Mouse (Mus musculus) embryonic facial prominence, embryonic 12.5 days (tissue): ENCODE results near the gene Hpcal1. TPM values are rescaled to one million over a fixed set of nuclear protein-coding genes. Genes with fewer than 3 reads are reported as not detected.
A peak's percentile ranks its signal among the peaks of the same experiment; 100 is the strongest.

Experiments used
- ATAC-seq: fragments of 200-750 bp; cut with Nextera tagmentation; 2 replicates; pipeline ENCODE4 v1.8.0; 2017; ENCODE audit not compliant: insufficient number of reproducible peaks, insufficient read depth, low FRiP score, low TSS enrichment
- H3K27ac ChIP-seq: fragments of 300-500 bp; sonication (generic); 2 replicates; pipeline ENCODE4 v1.5.1; 2016; ENCODE audit warnings: mild to moderate bottlenecking
- H3K27me3 ChIP-seq: fragments of 300-500 bp; sonication (generic); 2 replicates; pipeline ENCODE4 v1.6.1; 2016; ENCODE audit warnings: mild to moderate bottlenecking, moderate library complexity
- H3K36me3 ChIP-seq: fragments of 300-500 bp; sonication (generic); 2 replicates; pipeline ENCODE4 v1.6.1; 2016; ENCODE audit warnings: mild to moderate bottlenecking
- H3K4me1 ChIP-seq: fragments of 300-500 bp; sonication (generic); 2 replicates; pipeline ENCODE4 v1.6.1; 2016
- H3K4me2 ChIP-seq: fragments of 300-500 bp; sonication (generic); replicated peaks from 2 replicates; pipeline ENCODE4 v1.6.1; 2016; ENCODE audit warnings: mild to moderate bottlenecking, moderate library complexity
- H3K4me3 ChIP-seq: fragments of 300-500 bp; sonication (generic); 2 replicates; pipeline ENCODE4 v1.5.1; 2016; ENCODE audit warnings: mild to moderate bottlenecking
- H3K9ac ChIP-seq: fragments of 300-500 bp; sonication (generic); 2 replicates; pipeline ENCODE4 v1.6.1; 2016; ENCODE audit warnings: mild to moderate bottlenecking, moderate library complexity
- H3K9me3 ChIP-seq: fragments of 300-500 bp; sonication (generic); 2 replicates; pipeline ENCODE4 v1.6.1; 2016; ENCODE audit warnings: mild to moderate bottlenecking, moderate library complexity
- WGBS: fragments of 180-500 bp; shearing (Covaris S2); methylation state at CpG from one replicate; pipeline ENCODE4 v1.1.7; 2016; 5-methylcytosine and 5-hydroxymethylcytosine counted together
- polyA plus RNA-seq: library from polyadenylated mRNA; unstranded; fragments of >200 nt; fragmentation: Nextera tagmentation; extraction: Ambion mirVana; gene quantifications from 2 replicates; pipeline ENCODE4 v1.2.1, GENCODE M21; 2016

Hpcal1 gene
- polyA plus RNA-seq, 1 experiment from 2014 or later, result 39.5 TPM

- H3K4me2 ChIP-seq, result no peak overlapping the region
- H3K27me3 ChIP-seq, result no peaks in the 10 kb centered on the region
- H3K27ac ChIP-seq, result peak overlapping the region; percentile 63
- WGBS, result 24% methylated on average over 6 of the region's 6 CpGs
- no peak overlapping the region for H3K4me3 ChIP-seq
- no peak overlapping the region for H3K9ac ChIP-seq
- no peak for ATAC-seq
- no peaks in the 10 kb centered on the region for H3K36me3 ChIP-seq
- peaks cover 26% of the 10 kb centered on the region for H3K4me1 ChIP-seq
- no peaks in the 10 kb centered on the region for H3K9me3 ChIP-seq
These were observed 42.7 kb downstream of the Hpcal1 start for GRCm38 (mm10) chr12:17733114-17733904.

DNA sequence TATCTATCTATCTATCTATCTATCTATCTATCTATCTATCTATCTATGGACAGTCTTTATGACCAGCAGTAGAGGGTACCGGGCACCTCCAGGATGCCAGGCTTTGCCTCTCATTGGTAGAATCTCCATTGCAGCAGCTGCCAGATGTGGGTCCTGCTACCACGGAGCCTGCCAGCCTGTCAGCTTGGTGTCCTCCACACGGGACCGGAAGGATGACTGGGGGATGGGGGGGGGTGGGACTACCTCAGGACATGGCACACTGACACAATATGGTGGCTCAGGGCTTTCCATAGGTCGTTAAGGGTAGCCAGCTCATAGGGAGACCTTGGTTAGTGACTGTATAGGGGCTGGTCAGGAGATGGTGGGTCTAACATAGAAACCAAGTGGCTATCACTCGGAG, 45.7 kb downstream of the Hpcal1 start:
- H3K4me2 ChIP-seq, result no peak overlapping the region
- ATAC-seq, result no peak
- no peaks in the 10 kb centered on the region for H3K36me3 ChIP-seq
- no peak overlapping the region for H3K4me3 ChIP-seq
- no peaks in the 10 kb centered on the region for H3K27me3 ChIP-seq
- no peak overlapping the region for H3K27ac ChIP-seq
- peaks cover 27% of the 10 kb centered on the region for H3K4me1 ChIP-seq
- 87% methylated on average over 6 of the region's 6 CpGs for WGBS
- H3K9ac ChIP-seq, result no peak overlapping the region
- H3K9me3 ChIP-seq, result no peaks in the 10 kb centered on the region

DNA sequence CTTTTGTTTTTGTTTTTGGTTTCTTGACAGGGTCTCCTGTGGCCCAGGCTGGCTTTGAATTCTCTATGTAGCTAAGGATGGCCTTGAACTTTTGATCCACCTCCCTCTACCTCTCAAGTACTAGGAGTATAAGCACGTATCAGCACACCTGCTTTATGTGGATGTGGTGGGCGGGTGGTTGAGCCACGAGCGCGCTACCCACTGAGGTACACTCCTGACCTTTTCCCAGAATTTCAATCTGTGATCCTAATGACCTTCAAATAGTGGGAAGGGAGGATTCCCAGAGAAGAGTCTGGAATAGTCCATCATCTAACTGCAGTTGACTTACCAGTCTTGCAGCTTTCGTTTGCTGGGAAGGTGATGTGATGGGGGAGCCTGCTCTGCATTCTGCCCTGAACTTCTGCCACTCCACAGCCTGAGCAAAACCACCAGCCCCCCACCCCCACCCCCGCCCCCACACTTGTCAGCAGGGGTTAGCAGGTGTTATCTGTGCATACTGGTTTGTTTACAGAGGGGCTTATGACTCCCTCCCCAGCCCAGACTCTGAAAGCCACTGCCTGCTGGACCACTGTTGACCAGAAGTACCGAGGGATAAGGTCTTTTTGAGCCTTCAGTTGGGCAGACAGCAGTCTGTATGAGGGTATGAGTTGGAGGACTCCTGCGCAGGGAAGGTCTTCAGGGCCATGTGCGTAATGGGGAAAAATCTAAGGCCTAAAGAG, 46.4 kb downstream of the Hpcal1 start:
- Histone ChIP-seq H3K27ac (no peak overlapping the region), H3K9ac (no peak overlapping the region), H3K4me1 (peaks cover 31% of the 10 kb centered on the region), H3K4me3 (no peak overlapping the region), H3K4me2 (no peak overlapping the region), H3K9me3 (no peaks in the 10 kb centered on the region), H3K36me3 (no peaks in the 10 kb centered on the region), H3K27me3 (no peaks in the 10 kb centered on the region)
- no peak for ATAC-seq
- WGBS, result 76% methylated on average over 10 of the region's 10 CpGs

DNA sequence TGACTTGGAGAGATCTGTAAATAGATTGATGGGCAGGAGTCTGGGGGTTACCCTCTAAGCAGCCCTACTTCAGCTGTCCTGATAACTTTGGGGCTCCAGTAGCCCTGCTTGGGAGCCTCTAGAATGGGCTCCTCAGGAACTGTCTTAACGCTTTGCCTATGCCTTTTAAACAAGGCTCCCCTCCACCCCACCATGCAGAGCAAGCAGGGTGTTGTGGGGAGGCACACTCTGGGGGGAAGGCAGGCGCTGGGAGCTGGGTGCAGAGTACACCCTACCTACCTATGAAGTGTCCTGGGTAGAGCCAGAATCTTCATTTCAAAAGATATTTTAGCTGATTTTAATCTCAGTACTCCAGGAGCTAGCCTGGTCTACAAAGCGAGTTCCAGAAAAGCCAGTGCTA, 47.2 kb downstream of the Hpcal1 start:
- Histone ChIP-seq H3K27me3 (no peaks in the 10 kb centered on the region), H3K9me3 (no peaks in the 10 kb centered on the region), H3K4me3 (no peak overlapping the region), H3K9ac (no peak overlapping the region), H3K4me2 (no peak overlapping the region), H3K36me3 (no peaks in the 10 kb centered on the region), H3K4me1 (peaks cover 28% of the 10 kb centered on the region), H3K27ac (no peak overlapping the region)
- ATAC-seq, result no peak
- WGBS, result 89% methylated on average over 3 of the region's 3 CpGs

DNA sequence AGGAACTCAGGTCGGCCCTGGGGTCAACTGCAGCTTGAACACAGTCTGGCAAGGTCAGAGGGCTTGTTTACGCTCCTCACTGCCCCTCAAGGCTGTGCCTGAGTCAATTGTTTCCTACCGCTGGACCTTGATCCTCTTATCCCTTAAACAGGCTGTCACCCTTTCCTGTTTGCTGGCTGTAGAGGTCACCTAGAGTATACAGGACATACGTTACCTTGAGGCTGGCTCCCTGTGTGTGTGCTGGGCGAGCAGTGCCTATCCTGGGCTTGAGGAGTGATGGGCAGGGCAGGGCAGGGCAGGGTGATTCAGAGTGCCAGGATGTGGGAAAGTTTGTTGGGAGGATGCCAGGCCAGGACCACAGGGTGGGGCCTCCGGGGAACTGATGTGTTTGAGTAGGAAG, 47.8 kb downstream of the Hpcal1 start:
- H3K4me2 ChIP-seq, result no peak overlapping the region
- 45% methylated on average over 6 of the region's 6 CpGs for WGBS
- H3K9ac ChIP-seq, result no peak overlapping the region
- no peak overlapping the region for H3K4me3 ChIP-seq
- no peaks in the 10 kb centered on the region for H3K36me3 ChIP-seq
- H3K4me1 ChIP-seq, result peaks cover 21% of the 10 kb centered on the region
- ATAC-seq, result 0 out of 2 replicates have a peak, but pooled peaks have one; percentile 25
- no peaks in the 10 kb centered on the region for H3K27me3 ChIP-seq
- no peak overlapping the region for H3K27ac ChIP-seq
- no peaks in the 10 kb centered on the region for H3K9me3 ChIP-seq

GRCm38 (mm10) chr12:17740226-17740625, 49.6 kb downstream of the Hpcal1 start:
- Histone ChIP-seq H3K4me3 (no peak overlapping the region), H3K36me3 (no peaks in the 10 kb centered on the region), H3K27ac (no peak overlapping the region), H3K27me3 (no peaks in the 10 kb centered on the region), H3K9me3 (no peaks in the 10 kb centered on the region), H3K4me1 (peaks cover 12% of the 10 kb centered on the region; the same call in 1 of the 2 replicates), H3K9ac (no peak overlapping the region), H3K4me2 (no peak overlapping the region)
- no peak for ATAC-seq
- 84% methylated on average over 1 of the region's 1 CpGs for WGBS

DNA sequence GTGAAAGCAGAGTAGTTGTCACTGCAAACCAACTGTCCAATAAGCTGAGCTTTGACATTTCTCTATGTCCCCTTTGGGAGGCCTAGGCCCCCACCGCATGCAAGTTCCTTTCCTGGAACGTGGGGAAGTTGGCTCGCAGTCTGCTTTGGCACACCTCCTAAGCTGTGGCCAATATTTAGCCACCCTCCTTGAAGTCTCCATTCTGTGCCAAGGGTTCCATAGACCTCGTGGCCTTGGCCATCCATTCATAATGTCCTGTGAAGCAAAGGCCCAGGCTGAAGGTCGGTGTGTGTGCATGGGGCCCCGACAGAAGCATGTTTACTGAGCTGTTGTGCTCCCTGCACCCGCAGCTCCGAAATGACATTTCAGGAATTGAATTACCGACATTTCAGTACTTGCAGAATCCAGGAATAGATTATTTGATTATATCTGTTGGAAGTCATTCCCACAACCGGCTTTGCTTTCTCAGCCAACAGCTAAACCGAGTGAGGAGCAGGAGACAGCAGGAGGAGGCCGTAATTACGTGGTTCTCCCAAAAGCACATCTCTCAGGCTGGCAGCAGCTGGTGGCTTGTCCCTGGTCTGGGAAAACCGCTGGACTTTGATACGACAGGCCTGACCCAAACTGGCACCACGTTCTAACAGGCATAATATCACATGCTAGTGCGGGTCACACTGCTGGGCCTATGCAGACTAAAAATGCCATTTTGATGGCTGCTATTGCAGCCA, 51.1 kb downstream of the Hpcal1 start:
- no peaks in the 10 kb centered on the region for H3K36me3 ChIP-seq
- no peak overlapping the region for H3K4me2 ChIP-seq
- ATAC-seq, result no peak
- H3K4me1 ChIP-seq, result peaks cover 22% of the 10 kb centered on the region
- no peaks in the 10 kb centered on the region for H3K9me3 ChIP-seq
- H3K4me3 ChIP-seq, result no peak overlapping the region
- WGBS, result 75% methylated on average over 17 of the region's 17 CpGs
- H3K27ac ChIP-seq, result no peak overlapping the region
- no peak overlapping the region for H3K9ac ChIP-seq
- no peaks in the 10 kb centered on the region for H3K27me3 ChIP-seq

GRCm38 (mm10) chr12:17742571-17743321, 52.1 kb downstream of the Hpcal1 start:
- Histone ChIP-seq H3K4me1 (peaks cover 28% of the 10 kb centered on the region), H3K27me3 (no peaks in the 10 kb centered on the region), H3K9me3 (no peaks in the 10 kb centered on the region), H3K27ac (no peak overlapping the region), H3K4me3 (no peak overlapping the region), H3K36me3 (no peaks in the 10 kb centered on the region), H3K9ac (no peak overlapping the region), H3K4me2 (no peak overlapping the region)
- no peak for ATAC-seq
- 76% methylated on average over 11 of the region's 11 CpGs for WGBS

- WGBS, result 75% methylated on average over 7 of the region's 7 CpGs
- Histone ChIP-seq H3K4me1 (peaks cover 36% of the 10 kb centered on the region), H3K27me3 (no peaks in the 10 kb centered on the region), H3K4me2 (no peak overlapping the region), H3K27ac (no peak overlapping the region), H3K9me3 (no peaks in the 10 kb centered on the region), H3K9ac (no peak overlapping the region), H3K36me3 (no peaks in the 10 kb centered on the region), H3K4me3 (no peak overlapping the region)
- ATAC-seq, result no peak
These were observed 54.8 kb downstream of the Hpcal1 start for GRCm38 (mm10) chr12:17745431-17745830.

GRCm38 (mm10) chr12:17746725-17747124, 56.1 kb downstream of the Hpcal1 start:
- ATAC-seq, result no peak; the same call in 1 of the 2 replicates

More at GRCm38 (mm10) chr12:17746725-17747124, 56.1 kb downstream of the Hpcal1 start:
- no peaks in the 10 kb centered on the region for H3K27me3 ChIP-seq
- peaks cover 35% of the 10 kb centered on the region for H3K4me1 ChIP-seq
- no peak overlapping the region for H3K4me3 ChIP-seq
- no peak overlapping the region for H3K9ac ChIP-seq
- H3K4me2 ChIP-seq, result no peak overlapping the region
- WGBS, result 12% methylated on average over 3 of the region's 3 CpGs
- 0 out of 2 replicates have a peak overlapping the region, but pooled peaks have one; percentile 3 for H3K27ac ChIP-seq
- H3K36me3 ChIP-seq, result no peaks in the 10 kb centered on the region
- no peaks in the 10 kb centered on the region for H3K9me3 ChIP-seq
